Mouse (Mus musculus): ENCODE measurements at regions not wholly inside any gene's neighbourhood (a gene's known extent, or its start where the extent isn't known, plus 50 kb on each side); places are given as distances from the start of the nearest gene placed in this dataset.

DNA sequence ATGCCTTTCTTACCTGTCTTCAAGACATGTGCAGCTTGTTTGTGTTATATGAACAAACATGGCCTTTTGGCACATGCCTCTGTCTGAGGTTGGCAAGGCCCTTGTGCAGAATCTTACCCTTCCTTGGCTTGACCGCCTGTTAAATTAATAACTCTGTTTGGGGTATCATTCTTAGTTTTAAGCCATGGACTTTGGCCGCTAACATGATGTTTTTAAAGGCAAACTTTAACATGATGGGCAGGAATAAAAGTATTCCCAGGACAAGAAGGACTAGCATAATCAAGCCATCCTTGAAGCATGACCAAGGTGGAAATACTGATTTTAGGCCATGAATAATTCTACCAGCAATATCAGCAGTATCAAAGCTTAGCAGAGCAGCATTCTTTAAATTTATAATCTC lies 620.4 kb upstream of the Arrdc3 start:
- TF ChIP-seq POLR2A (IDR thresholded peaks at IDR 0.05; ENCODE audit: low read depth, low read length) (no peak), CTCF (IDR thresholded peaks at IDR 0.05; ENCODE audit: borderline replicate concordance, insufficient read depth, low read length) (no peak)
